Mouse (Mus musculus): ENCODE measurements around the gene Phlpp2. TPM values are rescaled to one million over a fixed set of nuclear protein-coding genes. Genes with fewer than 3 reads are reported as not detected.
"Not testable (repeated sequence)": the region's sequence is repeated elsewhere in the genome, so short reads cannot be mapped to it uniquely, and the experiment has no call there.

Phlpp2 gene
- total RNA-seq (2021), result 10 to 100 TPM; 23.4 to 23.9 TPM
- long read RNA-seq, partial matches to known transcripts, result 0 of 12 reads
- long read RNA-seq, other reads (novel, unspliced or antisense), result 12 of 12 reads

DNA sequence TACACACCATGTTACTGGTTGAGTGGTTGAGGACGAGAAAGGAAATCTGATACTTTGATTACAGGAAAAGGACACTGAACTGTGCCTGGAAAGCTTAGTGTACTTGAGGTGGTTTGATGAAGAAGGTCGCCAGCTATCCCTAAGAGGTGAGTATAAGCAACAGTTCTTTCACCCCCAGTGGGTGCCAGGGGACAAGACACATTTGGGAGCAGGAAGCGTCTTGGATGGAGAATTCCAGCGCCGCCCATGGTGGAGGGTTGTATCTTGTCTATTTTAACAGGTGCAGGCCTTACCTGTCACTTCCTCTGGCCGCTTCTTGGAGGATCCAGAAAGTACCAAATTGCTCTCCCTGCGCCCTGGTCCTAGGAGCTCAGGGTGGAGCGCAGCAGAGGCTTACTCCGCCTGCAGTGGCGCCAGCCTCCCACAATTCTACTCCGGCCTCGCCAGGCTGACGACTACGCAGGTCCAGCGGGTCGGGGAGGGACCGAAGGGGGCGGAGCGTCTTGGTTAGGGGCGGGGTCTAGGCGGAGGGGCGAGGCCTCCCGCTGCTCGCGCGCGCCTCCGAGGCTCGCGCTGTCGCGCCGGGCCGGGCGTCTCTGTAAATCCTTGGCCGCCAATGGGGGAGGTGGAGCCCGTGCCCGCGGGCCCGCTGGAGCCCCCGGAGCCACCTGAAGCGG is at the start of gene Phlpp2:
TSS of gene Phlpp2 (plus strand) at position 540 of the 677 bp plus-strand sequence.
- DNase-seq (ENCODE audit: low spot score in 2 of 2), result peak; percentile 96 to 97

DNA sequence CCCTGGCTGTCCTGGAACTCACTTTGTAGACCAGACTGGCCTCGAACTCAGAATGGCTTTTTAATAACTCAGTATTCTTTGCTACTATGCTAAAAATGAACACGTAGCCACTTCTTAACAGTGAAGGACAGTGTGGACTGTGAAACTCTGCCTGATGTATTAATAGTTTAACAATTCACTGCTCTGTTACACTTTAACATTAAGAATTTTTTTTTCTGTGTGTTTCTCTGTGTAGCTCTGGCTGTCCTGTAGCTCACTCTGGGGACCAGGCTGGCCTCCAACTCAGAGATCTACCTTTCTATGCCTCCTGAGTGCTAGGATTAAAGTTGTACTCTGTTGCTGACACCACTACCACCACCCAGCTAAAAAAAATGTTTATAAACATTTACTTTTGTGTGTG is 44.8 kb upstream of the Phlpp2 start:
- no peak for DNase-seq (ENCODE audit: low spot score in 2 of 2)

DNA sequence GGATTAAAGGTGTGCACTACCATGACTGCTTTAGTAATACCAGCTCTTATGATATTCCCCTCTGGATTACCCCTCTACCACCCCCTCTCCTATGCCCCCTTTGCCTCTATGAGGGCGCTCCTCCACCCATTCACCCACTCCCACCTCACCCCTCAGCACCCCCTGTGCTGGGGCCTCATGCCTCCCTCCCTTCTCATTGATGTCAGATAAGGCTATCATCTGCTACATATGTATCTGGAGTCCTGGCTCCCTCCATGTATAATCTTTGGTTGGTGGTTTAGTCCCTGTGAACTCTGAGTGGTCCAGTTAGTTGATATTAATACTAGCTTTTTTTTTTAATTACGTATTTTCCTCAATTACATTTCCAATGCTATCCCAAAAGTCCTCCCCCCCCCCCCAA is 28.5 kb upstream of the Phlpp2 start:
- DNase-seq (ENCODE audit: low spot score in 2 of 2), result no peak

- no peak for DNase-seq (ENCODE audit: low spot score in 2 of 2)
Measured at GRCm38 (mm10) chr8:109842468-109842867, 25.9 kb upstream of the Phlpp2 start.

DNA sequence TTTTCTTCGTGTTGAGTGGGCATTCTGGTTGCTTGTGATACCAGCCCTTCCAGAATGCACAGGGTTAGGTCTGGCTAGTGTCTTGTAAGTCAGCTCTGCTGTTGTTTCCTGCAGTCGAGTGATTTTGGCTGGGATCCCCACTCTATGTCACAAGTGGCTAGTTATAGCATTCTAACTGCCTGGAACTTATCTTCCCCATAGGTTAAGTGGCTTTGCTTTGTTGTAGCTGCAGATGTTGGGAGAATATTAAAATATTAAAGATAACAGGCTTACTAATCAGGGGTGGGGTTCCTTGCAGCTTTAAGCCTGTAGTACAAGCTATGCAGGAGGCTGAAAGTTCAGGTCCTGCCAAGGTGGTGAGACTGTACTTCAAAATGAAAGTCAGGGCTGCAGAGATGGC is 20.5 kb upstream of the Phlpp2 start:
- DNase-seq (ENCODE audit: low spot score in 2 of 2), result no peak

- DNase-seq (ENCODE audit: low spot score in 2 of 2), result no peak
Measured at GRCm38 (mm10) chr8:109848981-109849380, 19.4 kb upstream of the Phlpp2 start.

DNA sequence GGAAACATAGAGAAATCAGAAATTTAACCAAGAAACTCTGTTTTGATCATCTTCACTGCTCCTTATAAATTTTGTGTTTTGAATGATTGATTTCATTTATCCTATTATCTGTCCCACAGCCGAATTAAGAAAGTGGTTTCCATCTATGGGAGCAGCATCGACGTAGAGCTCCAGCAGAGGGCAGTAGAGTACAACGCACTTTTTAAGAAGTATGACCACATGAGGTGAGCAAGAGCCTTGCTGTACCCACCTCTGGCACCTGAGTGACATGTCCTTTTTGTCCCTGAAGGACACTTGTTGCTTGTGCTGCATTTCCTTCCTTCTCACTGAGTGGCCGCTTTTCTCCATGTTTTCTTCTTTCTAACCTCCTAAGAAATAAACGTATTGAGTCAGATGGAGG is 14.9 kb upstream of the Phlpp2 start:
- DNase-seq (ENCODE audit: low spot score in 2 of 2), result peak; percentile 44 to 66

DNA sequence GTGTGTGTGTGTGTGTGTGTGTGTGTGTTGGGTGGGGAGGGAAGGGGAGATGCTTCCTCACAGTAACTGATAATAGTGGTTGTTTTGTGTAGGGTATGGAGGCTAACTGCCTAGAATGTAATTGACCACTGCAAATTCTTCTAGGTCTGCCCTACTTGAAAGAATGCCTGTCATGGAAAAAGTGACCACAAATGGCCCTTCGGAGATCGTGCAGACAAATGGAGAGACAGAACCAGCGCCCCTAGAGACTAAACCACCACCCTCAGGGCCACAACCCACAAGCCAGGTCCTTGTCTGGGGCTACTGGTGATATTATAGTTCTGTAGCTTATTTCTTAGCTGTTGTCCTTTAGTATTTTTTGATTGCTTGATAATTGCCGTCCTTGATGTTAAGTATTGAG is 13.8 kb upstream of the Phlpp2 start:
- DNase-seq (ENCODE audit: low spot score in 2 of 2), result no peak

DNA sequence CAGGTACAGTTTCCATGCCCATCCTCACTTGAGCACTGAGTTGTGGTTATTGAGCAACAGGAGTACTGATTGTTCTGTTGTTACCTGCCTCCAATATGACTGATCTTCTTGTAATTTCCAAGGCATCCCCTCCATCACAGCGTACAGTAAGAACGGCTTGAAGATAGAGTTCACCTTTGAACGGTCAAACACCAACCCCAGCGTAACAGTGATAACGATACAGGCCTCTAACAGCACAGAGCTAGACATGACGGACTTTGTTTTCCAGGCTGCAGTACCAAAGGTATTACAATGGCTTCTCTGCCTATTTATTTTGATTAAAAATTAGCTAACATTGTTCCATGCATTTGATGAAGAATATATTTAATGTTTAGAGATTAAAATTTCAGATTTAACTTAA is 12.9 kb upstream of the Phlpp2 start:
- DNase-seq (ENCODE audit: low spot score in 2 of 2), result no peak

GRCm38 (mm10) chr8:109863398-109863797 is 4.9 kb upstream of the Phlpp2 start:
- DNase-seq (ENCODE audit: low spot score in 2 of 2), result no peak

DNA sequence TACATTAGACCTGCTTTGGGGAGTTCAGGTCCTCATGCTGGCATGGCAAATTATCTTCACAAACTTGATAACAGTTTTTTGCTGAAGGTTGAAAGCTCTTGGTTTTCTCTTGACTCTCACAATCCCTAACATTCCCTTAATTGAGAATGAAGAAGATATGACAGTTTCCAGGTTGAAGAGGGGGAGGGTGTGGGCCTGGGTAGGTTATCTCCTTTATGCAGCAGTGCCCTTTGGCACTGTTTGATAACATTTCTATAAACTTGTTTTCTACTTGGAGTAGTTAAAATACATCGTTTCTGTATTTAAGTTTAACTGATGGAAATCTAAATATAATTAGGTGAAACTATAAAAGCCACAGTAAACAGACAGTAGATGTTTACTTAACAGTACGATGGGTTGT is 3.5 kb upstream of the Phlpp2 start:
- DNase-seq (ENCODE audit: low spot score in 2 of 2), result no peak

GRCm38 (mm10) chr8:109865536-109865935 is 2.8 kb upstream of the Phlpp2 start:
- DNase-seq (ENCODE audit: low spot score in 2 of 2), result no peak

DNA sequence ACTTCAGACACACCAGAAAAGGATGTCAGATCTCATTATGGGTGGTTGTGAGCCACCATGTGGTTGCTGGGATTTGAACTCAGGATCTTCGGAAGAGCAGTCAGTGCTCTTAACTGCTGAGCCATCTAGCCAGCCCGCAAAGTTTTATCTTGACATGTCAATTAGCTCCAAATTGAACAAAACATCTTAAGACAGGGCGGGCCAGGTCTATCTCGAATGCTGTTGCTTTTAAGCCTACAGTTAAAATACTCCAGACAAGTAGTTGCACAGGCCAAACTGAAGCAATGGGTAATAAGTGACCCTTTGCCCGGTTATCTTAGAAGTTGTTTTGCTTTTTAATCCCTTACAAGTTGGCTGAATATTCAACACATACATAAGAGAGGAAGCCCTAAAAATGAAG is 1.7 kb upstream of the Phlpp2 start:
- DNase-seq (ENCODE audit: low spot score in 2 of 2), result no peak

GRCm38 (mm10) chr8:109868680-109869361 is 479 bp downstream of the Phlpp2 start:
- peak in 1 of 2 experiments; percentile 65 for DNase-seq (ENCODE audit: low spot score in 2 of 2)

GRCm38 (mm10) chr8:109871056-109871455 is 2.7 kb downstream of the Phlpp2 start:
- no peak for DNase-seq (ENCODE audit: low spot score in 2 of 2)

DNA sequence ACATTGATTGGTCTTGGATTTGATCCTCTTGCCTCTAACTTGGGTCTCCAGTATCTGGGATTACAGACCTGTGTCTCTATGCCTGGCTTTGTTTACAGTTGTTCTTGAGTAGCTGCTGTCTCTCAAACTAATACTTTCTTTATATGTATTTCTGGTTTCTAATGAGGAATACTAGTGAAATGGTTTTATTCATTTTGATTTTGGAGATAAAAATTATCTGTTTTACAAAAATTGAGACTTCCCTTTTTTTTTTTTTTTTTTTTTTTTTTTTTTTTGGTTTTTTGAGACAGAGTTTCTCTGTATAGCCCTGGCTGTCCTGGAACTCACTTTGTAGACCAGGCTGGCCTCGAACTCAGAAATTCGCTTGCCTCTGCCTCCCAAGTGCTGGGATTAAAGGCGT is 5.5 kb downstream of the Phlpp2 start:
- DNase-seq (ENCODE audit: low spot score in 2 of 2), result not testable (repeated sequence)

DNA sequence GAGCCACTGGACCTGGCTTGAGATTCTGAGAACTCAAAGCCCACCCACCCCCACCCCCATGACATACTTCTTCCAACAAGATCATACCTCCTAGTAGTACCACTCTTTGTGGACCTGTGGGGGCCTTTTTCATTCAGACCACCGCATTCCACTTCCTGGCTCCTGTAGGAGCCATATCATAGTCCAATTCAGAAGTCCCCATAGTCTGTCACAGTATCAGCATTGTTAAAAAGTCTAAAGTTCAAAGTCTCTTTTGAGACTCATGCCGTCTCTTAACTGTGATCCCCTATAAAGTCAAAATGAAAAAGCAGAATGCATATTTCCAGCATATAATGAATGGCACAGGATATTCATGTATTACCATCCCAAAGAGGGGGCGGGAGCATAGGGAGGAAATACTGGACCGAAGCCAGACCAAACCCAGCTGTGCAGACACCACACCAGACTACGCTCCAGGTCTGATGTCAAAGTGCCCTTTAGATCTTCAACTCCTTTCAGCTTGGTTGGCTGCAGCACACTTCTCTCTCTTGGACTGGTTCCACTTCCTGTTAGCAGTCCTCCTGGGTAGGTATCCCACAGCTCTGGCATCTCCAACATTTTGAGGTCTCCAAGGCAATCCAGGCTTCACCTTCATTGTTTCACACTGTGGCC is 11.8 kb downstream of the Phlpp2 start:
- no peak for DNase-seq (ENCODE audit: low spot score in 2 of 2)

GRCm38 (mm10) chr8:109885294-109885693 is 17.0 kb downstream of the Phlpp2 start:
- no peak for DNase-seq (ENCODE audit: low spot score in 2 of 2)

GRCm38 (mm10) chr8:109889211-109889610 is 20.9 kb downstream of the Phlpp2 start:
- DNase-seq (ENCODE audit: low spot score in 2 of 2), result no peak

DNA sequence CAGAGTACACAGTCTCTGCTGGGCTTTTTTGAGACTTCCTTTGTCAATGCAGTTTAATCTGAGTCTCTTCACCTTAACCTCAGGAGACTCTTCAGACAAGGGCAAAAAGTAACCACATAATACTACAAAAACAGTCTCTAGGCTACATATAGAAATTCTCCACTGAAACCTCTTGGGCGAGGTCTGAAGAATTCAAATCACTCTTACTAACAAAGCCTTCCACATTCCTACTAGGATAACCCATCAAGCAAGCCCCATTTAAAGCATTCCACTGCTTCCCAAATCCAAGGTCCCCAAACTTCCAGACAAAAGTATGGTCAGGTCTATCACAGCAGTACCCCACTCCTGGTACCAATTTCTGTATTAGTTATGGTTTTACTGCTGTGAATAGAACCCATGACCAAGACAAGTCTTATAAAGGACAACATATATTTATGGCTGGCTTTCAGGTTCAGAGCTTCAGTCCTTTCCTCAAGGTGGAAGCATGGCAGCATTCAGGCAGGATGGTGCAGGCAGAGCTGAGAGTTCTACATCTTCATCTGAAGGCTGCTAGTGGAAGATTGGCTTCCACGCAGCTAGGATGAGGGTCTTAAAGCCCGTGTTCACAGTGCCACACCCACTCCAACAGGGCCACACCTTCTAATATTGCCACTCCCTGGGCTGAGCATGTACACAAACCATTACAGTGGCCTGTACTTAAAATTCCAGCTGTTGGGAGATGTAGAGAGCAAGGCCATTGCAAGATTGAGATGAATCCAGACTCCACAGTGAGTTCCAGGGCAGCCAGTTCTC is 22.6 kb downstream of the Phlpp2 start:
- no peak for DNase-seq (ENCODE audit: low spot score in 2 of 2)

GRCm38 (mm10) chr8:109894636-109895035 is 26.3 kb downstream of the Phlpp2 start:
- no peak for DNase-seq (ENCODE audit: low spot score in 2 of 2)

All from layer of hippocampus, postnatal 10 days (tissue).